Mouse (Mus musculus): ENCODE results near the gene Cplx2. TPM values are rescaled to one million over a fixed set of nuclear protein-coding genes. Genes with fewer than 3 reads are reported as not detected.
A peak's percentile ranks its signal among the peaks of the same experiment; 100 is the strongest.

Gene Cplx2
- total RNA-seq, 2 experiments from 2014 or later, result 0.54 TPM; not detected in 1

DNA sequence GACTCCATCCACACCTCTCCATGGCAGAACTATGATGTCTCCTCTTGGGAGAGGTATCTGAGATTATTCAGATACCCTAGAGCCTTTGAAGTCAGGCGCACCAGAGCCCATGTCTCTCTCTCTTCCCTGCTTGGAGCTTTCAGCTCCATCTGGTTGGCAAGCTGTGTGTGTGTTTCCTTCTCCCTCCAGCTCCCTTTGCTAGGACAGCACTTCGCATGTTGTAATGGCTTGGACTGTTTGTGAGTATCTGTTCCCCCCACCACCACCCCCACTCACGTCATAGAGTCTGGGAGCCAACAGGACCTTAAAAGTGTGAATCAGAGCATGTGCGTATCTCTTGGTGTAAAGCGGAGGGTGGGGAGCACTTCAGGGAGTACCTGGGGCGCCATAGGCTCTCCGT, 6.5 kb upstream of the Cplx2 start:
- ATAC-seq (replicated peaks; ENCODE audit: poor library complexity), result no peak

DNA sequence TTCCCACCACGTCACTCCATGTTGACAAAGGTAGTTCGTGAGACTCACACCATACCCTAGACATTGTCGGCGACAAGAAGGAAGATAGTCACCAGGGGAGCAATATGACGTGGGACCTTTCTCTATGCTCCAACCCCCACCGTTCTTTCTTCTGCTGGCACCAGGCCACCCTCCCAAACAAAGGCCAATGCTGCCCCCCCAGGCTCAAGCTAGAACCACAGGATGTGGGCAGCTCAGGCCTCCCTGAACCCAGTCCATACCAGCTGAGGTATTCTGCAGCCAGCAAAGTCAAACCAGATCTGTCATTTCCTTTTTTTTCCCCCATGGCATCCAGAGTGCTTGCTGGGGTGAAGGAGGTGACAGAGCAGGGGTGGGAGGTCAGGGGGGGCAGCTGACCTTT, 3.4 kb upstream of the Cplx2 start:
- no peak for ATAC-seq (replicated peaks; ENCODE audit: poor library complexity)

DNA sequence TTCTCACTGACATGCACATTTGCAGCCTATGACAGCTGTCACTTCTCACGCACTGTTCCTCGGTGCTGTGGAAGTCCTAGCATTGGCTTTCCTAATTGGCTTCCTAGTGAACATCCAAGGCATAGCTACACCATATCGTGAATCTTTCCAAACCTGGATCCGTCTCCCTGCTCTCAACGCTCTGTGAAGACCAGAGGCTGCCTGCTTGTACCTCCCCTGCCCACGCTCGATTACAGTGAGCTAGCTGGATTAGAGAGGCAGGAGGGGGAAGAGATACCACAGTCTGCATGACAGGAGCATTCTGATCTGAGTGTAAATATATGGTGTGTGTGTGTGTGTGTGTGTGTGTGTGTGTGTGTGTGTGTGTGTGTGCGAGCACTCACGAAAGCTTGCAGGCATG, 3.0 kb upstream of the Cplx2 start:
- no peak for ATAC-seq (replicated peaks; ENCODE audit: poor library complexity)

DNA sequence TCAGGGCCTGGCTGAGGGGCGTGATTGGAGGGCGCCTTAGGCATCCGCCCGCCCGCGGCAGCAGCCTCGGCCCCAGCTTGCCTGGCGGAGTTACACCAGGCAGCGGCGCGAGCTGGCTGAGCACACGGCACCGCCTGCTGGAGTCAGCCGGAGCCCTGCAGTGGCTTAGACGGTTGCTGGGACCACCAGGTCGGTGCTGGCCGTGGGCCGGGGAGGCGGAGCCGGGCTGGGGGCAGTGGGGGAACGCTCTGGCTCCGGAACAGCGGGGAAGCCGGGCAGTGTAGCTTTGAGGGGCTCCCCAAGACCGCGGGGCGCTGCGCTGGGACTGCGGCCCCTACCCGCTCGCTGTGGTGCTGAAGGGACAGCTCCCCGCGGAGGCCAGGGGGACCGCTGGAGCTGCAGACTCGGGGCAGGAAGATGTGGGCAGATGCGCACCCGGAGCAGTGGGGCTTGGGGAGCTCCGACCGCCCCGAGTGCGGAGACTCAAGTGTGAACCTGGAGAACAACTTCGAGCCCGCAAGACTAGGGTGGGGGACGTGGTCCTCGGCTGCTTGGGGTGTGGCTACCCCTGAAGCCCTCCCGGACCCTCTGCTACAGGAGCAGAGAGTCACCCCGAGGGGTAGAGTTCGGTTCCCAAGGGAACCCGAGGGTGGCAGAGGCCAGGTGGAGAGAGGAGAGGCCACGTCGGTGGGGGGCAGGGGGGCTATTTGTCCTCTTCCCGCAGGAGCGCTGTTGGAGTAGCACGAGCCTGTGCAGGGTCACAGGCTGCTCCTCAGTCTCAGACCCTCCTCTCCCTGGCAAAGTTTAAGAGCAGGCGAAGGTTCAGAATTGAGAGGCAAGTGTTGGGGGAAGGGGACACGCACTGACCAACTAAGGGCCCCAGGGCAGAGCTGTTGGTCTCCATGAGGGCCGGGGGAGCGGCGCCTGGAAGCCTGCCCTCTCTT, 510 bp downstream of the Cplx2 start:
- peak; percentile 90 for ATAC-seq (replicated peaks; ENCODE audit: poor library complexity)

DNA sequence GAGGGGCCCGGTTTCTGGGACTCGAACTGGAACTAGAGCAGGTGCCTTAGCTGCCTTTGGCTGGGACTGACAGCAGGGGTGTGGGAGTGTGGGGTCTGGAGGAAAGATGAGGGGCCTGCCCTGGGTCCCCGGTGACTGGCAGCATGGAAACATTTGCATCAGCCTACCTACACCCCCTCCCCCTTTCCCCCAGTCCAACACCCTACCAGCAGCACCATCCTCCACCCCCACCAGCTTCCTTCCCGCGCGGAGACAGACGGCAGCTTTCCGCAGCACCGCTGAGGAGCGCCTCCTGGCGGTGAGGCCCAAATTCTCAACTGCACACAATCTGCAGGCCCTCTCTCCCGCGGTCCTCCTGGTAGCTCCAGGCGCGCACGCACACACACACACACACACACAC, 1.5 kb downstream of the Cplx2 start:
- ATAC-seq (replicated peaks; ENCODE audit: poor library complexity), result peak; percentile 66

DNA sequence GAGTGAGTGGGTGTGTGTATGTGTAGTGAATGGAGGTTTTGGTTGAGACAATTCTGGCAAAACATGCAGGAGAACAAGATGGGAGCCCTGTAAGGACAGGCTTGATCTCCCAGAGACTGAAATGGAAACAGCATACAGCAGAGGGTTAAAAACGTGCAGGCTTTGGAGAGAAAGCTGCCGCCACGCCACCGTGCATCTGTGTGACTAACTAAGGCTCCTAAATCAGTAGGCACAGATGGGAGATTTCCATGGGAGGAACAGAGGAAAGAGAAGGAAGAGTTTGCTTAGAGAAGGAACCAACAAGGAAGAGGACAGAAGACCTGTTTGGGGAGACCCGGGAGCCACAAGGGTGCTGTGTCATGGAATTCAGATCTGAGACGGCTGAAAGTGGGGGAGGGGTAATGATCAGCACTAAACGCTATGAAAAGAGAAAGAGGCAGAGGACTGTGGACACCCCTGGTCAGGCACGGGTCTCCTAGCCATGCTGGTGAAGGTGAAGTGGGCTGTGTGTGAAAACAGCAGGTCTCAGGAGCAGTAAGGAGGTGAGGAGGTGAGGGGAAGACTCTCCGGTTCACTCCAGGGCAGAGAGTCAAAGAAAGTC, 3.1 kb downstream of the Cplx2 start:
- ATAC-seq (replicated peaks; ENCODE audit: poor library complexity), result no peak

DNA sequence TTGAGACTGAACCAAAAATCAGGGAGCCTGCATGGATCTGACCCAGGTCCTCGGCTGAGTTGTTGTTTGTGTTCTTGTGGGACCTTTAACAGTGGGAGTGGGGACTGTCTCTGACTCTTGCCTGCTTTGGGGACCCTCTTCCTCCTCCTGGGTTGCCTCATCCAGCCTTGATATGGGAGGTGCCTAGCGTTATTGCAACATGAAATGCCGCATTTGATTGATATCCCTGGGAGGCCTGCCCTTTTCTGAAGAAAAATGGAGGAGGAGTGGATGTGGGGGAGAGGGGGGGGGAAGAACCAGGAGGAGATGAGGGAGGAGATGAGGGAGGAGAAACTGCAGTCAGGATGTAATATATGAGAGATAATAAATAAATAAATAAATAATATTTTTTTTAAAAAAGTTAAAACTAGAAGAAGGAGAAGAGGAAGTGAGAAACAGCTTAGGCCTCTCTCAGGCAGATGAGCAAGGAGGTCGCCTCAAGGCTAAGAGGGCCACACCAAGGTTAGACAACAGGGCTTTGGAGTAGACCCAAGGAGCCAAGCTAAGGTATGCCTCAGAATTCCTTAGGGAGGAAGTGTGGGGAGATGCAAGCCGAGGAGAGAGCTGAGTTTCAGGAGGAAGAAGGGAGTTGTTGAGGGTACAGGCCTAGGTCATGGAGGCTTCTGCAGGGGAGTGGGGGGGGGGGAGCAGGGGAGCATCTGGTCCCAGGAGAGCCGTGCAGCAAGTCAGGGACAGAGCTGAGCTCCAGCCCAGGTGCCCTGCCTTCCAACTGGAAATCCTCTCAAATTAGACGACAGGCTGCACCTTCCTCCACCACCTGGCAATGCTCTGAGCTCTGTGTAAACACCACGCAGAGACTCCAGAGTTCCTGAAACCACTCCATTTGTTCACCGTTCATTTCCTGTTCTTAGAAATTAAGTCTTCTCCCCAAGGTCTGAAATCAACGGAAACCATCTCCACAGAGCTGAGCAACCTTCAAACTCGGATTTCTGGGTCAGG, 4.6 kb downstream of the Cplx2 start:
- ATAC-seq (replicated peaks; ENCODE audit: poor library complexity), result no peak

DNA sequence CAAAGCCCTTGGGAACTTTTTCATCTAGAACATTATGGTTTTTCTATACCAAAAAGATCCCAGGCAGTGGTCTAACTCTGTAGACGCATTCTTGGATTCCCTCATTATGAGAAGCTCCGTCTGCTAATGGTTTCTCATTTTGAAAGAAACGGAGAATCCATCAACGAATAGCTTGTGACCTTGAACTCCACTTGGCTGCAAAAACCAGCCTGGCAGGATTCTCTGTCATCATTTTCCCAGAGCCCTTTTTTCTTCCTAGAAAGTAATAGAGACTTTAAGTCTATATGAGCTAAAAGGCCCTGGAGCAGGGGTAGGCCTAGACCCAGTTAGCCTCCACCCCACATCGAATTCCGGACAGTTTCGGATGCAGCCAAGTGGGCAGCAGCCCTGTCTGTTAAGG, 5.6 kb downstream of the Cplx2 start:
- no peak for ATAC-seq (replicated peaks; ENCODE audit: poor library complexity)

DNA sequence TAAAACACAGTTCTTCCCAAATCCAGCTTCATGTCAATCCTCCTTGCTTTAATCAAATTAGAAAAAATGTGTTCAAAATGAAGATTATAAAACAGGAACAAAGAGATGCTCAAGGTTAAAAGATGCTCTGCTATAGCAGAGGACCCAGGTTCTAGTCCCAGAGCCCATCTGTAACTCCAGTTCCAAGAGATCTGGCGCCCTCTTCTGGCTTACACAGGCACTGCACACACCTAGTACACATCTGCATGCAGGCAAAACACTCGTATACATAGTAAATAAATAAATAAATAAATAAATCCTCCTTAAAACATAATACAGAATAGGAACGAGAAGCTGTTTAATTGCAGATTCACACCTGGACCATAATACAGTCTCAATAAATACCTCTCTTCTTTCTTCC, 6.9 kb downstream of the Cplx2 start:
- no peak for ATAC-seq (replicated peaks; ENCODE audit: poor library complexity)

DNA sequence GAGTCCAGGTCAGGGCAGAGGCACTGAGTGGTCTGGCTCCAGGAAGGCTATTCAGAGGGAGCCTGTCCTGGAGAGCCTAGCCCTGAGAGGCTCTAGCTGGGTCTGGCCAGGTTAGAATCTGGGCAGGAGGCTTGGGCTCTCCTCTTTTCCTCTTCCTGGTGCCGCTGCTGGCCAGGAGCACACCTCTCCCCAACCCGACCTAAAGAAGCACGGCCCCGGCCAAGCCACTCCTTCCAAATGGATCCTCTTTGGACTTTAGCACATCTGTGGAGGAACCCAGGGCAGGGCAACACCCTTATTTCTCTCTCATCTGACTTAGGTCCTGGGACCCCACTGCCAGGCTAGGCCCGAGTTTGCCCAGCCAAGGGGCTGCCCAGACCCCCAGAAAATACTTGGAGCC, 9.3 kb downstream of the Cplx2 start:
- no peak for ATAC-seq (replicated peaks; ENCODE audit: poor library complexity)

DNA sequence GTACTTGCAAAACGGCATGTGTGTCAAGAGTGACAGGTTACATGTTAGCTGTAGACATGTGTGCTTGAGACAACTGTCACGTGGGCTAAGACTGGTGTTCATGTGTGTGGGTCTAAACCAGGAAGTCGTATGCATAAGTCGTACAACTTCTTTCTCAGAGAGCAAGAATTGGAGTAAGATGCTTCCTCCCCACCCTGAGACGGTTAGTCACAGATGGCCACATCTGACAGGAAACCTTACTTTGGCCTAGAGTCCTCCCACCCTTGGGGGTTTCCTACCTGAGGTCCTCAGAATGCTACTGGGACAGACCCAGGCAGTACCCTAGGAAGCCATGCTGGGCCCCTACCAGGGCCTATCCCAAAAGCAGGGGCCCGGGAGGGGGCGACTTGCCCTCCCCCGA, 10.2 kb downstream of the Cplx2 start:
- ATAC-seq (replicated peaks; ENCODE audit: poor library complexity), result no peak

DNA sequence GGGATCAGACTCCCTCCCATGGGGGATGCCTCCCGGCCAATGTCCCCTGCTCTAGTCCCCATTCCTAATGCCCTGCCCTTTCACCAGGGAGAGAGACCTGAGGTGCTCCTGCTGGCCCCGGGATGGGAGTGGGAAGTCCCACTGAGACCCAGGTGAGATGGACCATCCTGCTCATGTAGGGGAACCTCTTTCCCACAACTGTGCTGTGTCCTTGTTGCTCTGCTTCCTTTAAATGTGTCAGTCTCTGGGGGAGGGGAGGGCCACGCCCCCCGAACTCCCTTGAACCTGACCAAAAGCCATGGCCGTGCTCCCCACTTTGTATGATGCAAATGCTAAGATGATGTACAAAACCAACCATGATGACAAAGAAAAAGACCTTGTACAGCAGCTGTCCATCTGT, 12.4 kb downstream of the Cplx2 start:
- ATAC-seq (replicated peaks; ENCODE audit: poor library complexity), result no peak

DNA sequence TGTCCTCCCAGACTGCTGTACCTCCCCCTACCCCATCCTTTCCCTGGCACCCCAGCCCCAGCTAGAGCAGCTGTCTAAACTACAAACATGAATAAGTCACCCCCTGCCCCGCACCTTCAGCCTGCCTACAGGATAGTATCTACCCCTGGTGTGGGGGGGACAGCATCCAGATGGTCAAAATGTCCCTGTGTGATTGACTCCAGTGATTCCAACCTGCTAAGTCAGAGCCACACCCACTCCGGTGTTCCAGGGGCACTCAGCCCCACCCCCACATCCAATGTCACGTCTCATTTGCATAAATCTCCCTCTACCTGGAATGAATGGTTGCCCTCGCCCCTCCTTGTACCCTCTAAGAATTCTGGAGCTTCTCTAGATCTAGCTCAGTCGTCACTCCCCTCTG, 13.4 kb downstream of the Cplx2 start:
- no peak for ATAC-seq (replicated peaks; ENCODE audit: poor library complexity)

DNA sequence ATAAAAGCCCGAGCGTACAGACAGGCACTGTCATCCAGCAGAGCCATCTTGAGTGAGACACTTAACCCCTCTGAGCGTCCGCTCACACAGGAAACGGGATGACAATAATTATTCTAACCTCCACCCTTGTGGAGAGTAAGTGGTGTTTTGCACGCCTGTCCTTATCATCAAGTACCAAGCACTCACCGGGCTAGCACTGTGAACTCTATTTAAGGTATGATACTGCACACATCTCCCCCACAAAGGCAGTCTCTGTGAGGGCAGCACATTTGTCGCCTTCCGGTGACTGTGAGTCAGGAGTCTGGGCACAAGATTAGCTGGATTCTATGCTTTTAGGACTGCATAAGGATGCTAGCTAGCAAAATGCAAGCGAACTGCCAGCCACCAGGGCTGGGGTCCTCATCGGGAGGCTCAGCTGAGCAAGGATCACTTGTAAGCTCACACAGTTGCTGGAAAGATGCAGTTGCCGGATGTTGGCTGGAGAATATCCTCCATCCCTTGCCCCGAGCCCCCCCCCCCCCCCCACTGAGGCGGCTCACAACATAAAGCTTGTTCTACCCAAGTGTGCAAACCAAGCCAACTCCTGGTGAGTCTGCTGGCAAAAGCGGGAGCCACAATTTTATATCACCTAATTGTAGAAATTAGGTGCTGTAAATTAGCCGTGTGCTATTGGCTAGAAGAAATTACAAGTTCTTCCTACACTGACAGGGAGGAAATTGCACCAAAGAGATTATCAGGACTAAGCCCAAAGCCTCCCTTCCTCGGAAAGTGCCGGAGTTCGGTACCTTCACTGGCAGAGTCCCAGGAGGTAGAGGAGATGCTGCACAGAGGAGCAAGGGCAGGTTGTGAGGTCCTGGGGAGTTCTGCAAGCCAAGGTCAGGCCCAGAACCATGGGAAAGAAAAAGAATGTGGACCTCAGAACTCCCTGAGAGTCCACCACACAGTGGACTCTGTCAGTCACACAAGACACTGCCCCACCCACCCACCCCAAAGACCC, 14.2 kb downstream of the Cplx2 start:
- 0 out of 2 replicates have a peak, but pooled peaks have one; percentile 29 for ATAC-seq (replicated peaks; ENCODE audit: poor library complexity)

DNA sequence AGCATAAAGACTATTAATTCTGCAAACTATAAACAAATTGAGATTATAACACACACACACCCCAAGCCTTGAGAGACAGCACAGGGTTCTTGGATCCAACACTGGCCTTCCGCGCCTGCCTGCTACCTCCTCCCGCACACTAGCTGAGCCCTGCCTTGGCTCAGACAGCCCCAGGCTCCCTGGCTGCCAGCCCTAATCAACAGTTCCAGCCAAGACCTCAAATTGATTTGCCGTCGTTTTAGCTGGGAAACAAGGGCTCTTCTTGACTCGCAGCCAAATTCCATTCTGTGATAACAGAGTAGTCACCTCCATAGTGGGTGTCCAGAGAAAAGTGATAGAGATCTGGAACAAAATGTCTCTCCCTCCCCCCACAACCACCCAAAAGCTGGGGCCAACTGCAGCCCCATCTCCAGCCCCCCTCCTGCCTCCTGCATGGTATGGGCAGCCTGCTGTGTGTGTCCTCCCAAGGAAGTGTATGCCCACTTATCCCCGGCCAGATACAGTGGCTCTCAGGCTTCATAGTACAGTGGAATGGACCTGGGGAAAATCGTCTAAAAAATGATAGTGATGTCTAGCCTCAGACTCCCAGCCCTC, 18.9 kb downstream of the Cplx2 start:
- peak; percentile 42; the same call in 1 of the 2 replicates for ATAC-seq (replicated peaks; ENCODE audit: poor library complexity)

DNA sequence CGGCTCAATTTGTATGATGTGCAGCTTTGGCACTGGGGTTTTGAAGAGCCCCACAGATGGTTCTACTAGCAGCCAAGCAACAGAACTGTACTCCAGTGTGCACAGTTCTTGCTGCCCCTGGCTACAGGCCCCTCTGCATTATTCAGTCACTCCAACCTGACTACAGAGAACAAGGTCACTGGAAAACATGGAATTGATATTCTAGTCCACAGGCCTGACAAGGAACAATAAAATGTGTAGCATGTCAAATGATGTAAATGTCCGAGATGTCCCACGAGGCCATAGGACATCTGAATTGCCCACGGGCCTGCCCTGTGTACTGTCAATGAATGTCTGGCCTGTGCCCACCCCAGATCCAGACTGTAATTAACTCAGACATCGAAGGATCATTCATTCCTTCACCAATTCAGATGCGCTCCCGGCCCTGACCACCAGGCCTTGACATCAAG, 19.4 kb downstream of the Cplx2 start:
- ATAC-seq (replicated peaks; ENCODE audit: poor library complexity), result no peak

DNA sequence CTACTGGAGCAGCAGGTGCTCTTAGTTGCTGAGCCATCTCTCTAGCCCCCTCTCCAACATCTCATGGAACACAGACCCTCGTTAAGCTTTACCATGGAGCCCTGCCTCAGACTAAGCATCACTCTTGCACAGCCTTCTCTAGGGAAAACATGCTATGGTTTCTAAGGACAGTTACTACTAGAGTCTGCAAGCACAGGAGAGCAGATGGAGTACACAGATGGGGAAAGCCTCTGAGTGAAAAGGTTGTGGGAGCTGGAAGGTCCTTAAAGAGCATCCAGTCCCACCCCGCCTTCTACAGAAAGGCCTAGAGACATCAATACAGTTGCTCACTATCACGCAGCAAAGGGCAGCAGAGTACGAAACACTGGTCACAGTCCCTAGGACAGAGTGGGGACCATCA, 20.2 kb downstream of the Cplx2 start:
- ATAC-seq (replicated peaks; ENCODE audit: poor library complexity), result no peak

DNA sequence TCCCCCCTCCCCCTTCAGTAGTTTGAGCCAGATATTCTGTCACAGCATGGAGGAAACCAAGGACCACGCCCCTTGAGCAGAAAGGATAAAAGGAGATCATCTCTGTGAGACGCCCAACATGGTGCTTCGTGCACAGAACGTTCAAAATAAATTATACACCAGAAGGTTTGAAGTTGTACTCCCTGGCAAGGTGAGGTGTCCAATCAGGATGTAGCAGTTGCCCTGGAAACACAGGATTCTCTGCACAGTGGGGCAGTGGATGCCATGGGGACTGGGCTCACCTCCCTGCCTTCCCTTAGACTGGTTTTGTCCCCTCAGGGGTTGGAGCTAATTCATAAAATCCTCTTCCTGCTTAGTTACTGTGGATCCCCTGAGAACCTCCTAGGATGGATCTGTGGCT, 25.9 kb downstream of the Cplx2 start:
- ATAC-seq (replicated peaks; ENCODE audit: poor library complexity), result no peak

DNA sequence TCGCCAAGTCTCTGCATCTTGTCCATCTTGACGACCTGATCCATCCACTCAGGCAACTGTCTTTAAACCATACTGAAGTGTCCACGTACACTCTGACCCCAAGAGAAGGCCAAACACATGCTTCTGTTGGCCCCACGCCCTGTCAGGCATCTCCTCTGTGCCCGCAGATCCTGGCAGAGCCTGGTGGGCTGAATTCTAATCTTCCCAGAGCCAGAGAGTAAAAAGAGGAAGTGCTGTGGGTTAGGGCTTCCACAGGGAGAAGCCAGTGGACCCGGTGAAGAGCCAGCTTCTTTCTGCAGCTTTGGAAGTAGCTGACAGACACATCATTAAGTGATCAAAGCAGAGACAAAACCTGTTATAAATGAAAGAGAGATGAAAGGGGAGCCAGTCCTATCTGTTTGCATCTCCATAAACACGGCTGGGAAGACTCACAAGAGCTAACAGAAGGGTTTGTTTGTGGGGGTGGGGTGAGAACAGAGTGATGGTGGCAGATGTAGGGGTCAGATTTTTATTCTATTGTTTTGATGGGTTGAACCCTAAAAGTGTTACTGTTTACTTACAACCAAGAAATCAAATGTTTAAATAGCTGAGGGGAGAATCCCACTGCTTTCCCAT, 29.5 kb downstream of the Cplx2 start:
- ATAC-seq (replicated peaks; ENCODE audit: poor library complexity), result no peak
